Mouse (Mus musculus): Measurements from ENCODE around the gene Wnt10a. TPM values are rescaled to one million over a fixed set of nuclear protein-coding genes. Genes with fewer than 3 reads are reported as not detected.

The Wnt10a gene
- total RNA-seq, 1 experiment from 2014 or later, result not detected

- peak; percentile 70; the same call in 1 of the 2 replicates for ATAC-seq (replicated peaks; ENCODE audit: insufficient number of reproducible peaks, low FRiP score, low TSS enrichment, poor library complexity, severe bottlenecking)
Observed at GRCm38 (mm10) chr1:74782045-74782444, 9.3 kb upstream of the Wnt10a start.

DNA sequence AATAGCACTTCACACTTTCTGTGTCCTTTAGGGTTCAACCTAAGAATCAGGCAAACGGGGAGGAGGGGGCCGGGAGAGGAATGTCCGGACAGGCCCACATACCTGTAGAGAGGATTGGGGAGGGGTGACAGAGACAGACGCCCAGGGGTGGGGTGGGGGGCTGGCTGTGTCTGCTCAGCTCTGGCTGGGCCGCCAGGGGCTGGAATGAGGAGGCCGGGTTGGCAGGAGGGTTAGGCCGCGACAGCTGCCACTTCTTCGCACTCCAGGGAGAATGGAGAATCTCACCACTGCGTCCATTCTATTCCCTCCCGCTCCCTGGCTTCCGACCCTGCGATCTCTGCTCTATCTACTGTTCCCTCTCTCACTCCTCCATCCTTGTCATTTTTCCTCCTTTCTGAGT is 7.8 kb upstream of the Wnt10a start:
- ATAC-seq (replicated peaks; ENCODE audit: insufficient number of reproducible peaks, low FRiP score, low TSS enrichment, poor library complexity, severe bottlenecking), result no peak

GRCm38 (mm10) chr1:74784041-74784759 is 7.1 kb upstream of the Wnt10a start:
- 0 out of 2 replicates have a peak, but pooled peaks have one; percentile 46 for ATAC-seq (replicated peaks; ENCODE audit: insufficient number of reproducible peaks, low FRiP score, low TSS enrichment, poor library complexity, severe bottlenecking)

GRCm38 (mm10) chr1:74787846-74788245 is 3.5 kb upstream of the Wnt10a start:
- ATAC-seq (replicated peaks; ENCODE audit: insufficient number of reproducible peaks, low FRiP score, low TSS enrichment, poor library complexity, severe bottlenecking), result peak; percentile 53

DNA sequence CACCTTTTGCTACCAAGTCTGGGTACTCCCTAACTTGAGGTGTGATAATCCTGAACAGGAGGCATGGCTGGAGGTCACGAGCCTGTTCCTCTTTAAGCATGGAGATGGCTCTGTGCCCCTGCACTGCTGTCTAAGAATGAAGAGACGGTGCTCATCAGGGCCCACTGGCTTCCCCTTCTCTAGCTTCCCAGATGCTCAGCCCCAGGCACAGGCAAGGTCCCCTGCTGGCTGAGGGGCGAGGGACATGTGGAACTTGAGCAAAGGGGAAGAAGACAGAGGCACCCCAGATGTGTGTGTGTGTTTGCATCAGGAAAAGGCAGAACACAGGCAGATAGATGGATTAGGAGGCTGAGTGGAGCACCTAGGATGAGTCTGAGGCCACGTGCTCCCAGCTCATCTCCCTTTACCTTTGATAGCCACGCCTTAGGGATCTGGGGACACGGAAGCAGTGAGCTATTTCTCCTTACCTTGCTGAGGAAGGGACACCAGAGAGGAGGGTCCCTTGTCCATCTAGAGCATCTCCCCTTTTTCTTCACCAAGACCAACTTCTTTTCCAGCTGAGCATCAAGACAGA is 2.6 kb upstream of the Wnt10a start:
- no peak for ATAC-seq (replicated peaks; ENCODE audit: insufficient number of reproducible peaks, low FRiP score, low TSS enrichment, poor library complexity, severe bottlenecking)

- ATAC-seq (replicated peaks; ENCODE audit: insufficient number of reproducible peaks, low FRiP score, low TSS enrichment, poor library complexity, severe bottlenecking), result no peak
Observed at GRCm38 (mm10) chr1:74790095-74790494, 1.2 kb upstream of the Wnt10a start.

GRCm38 (mm10) chr1:74792831-74793660 is 1.7 kb downstream of the Wnt10a start:
- no peak for ATAC-seq (replicated peaks; ENCODE audit: insufficient number of reproducible peaks, low FRiP score, low TSS enrichment, poor library complexity, severe bottlenecking)

GRCm38 (mm10) chr1:74794487-74795144 is 3.3 kb downstream of the Wnt10a start:
- no peak for ATAC-seq (replicated peaks; ENCODE audit: insufficient number of reproducible peaks, low FRiP score, low TSS enrichment, poor library complexity, severe bottlenecking)

DNA sequence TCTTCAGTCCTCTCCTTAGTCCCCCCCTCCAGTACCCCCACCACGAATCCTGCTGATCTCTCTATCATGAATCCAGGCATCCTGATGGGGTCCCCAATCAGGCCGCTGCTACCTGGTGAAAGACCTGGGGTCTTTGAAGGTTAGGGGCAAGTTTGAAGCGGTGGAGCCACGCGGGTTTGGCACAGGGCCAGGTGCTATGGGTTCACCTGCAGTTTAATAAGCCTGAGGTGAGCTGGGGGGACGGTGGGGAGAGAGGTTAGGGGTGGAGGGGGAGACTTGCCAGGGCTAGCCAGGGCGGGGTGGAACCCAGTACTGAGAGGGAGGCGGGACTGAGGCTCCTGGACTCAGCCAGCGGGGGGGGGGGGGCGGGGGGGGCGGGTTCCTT is 3.8 kb downstream of the Wnt10a start:
- no peak for ATAC-seq (replicated peaks; ENCODE audit: insufficient number of reproducible peaks, low FRiP score, low TSS enrichment, poor library complexity, severe bottlenecking)

DNA sequence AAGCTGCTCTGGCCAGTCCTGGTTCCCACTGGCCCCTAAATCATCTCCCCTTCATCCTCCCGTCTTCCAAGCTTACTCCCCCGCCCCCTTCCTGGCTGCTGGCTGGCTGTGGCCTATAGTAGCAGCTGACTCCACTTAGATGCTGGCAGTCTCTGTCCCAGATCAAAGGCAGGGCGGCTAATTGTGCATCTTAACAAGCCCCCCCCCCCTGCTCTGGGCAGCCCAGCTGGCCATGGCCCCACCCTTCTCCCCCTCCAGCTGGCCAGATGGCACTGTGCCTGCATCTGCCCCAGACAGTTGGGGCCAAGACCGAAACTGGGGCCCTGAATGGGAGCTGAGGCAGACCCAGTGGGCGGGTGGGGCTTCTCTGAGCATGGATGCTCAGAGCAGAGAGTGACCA is 6.1 kb downstream of the Wnt10a start:
- no peak for ATAC-seq (replicated peaks; ENCODE audit: insufficient number of reproducible peaks, low FRiP score, low TSS enrichment, poor library complexity, severe bottlenecking)

DNA sequence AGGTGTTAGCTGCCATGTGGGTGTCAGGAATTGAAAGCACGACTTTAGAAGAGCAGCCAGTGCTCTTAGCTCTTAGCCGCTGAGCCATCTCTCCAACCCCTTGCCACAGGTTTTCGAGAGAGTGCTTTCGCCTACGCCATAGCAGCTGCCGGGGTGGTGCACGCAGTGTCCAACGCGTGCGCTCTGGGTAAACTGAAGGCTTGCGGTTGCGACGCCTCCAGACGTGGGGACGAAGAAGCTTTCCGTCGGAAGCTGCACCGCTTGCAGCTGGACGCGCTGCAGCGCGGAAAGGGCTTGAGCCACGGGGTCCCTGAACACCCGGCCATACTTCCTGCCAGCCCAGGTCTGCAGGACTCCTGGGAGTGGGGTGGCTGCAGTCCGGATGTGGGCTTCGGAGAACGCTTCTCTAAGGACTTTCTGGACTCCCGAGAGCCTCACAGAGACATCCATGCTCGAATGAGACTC is 9.1 kb downstream of the Wnt10a start:
- ATAC-seq (replicated peaks; ENCODE audit: insufficient number of reproducible peaks, low FRiP score, low TSS enrichment, poor library complexity, severe bottlenecking), result no peak

- ATAC-seq (replicated peaks; ENCODE audit: insufficient number of reproducible peaks, low FRiP score, low TSS enrichment, poor library complexity, severe bottlenecking), result no peak
Observed at GRCm38 (mm10) chr1:74801631-74802140, 10.4 kb downstream of the Wnt10a start.

DNA sequence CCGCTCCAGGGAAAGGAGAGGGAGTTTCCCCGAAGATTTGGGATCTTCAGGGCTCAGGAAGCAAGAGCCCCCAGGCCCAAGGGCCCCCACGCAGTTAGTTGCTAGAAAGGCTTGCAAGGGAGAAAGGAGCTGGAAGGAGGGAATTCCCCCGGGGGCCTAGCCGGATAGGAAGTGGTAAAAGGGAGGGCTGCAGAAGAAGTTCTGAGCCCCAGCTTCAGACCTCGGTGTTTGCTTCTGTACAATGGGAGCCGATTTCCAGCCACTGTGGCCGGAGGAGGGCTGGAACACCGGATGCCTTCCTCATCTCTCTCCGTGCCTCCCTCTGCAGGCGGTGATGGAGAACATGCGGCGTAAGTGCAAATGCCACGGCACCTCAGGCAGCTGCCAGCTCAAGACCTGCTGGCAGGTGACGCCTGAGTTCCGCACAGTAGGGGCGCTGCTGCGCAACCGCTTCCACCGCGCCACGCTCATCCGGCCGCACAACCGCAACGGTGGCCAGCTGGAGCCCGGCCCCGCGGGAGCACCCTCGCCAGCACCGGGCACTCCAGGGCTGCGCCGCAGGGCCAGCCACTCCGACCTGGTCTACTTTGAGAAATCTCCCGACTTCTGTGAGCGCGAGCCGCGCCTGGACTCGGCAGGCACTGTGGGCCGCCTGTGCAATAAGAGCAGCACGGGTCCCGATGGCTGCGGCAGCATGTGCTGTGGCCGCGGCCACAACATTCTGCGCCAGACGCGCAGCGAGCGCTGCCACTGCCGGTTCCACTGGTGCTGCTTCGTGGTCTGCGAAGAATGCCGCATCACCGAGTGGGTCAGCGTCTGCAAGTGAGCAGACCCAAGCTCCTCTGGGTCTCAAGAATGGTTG is 11.7 kb downstream of the Wnt10a start:
- no peak; the same call in 1 of the 2 replicates for ATAC-seq (replicated peaks; ENCODE audit: insufficient number of reproducible peaks, low FRiP score, low TSS enrichment, poor library complexity, severe bottlenecking)

DNA sequence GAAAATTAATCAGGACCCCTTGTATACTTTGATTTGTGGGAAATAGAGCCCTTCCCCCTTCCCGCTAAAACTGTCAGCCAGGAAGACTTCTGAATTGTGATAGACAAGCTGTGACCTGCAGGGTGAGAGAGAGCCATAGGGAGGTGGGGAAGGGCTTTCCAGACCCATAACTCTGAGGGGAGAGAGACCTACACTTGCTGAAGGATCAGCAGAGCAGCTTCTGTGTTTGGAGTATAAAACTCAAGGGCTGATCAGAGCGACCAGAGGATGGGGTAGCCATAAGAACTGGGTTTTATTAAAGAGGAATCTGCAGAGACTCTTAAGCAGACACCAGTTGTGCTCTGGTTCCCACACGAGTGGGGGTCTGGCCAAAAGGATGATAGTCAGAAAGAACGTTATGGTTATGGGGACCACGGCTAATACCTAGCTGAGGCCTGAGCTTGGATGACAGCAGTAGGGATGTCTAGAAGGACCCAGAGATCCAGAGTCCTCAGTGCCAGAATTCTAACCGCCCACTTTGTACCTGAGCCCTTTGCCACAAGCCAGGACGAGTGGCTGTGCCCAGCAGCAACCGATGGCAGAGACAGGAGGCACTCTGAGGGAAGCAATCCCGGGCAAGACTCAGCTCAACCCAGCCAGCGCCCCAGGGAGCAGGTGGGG is 13.0 kb downstream of the Wnt10a start:
- no peak for ATAC-seq (replicated peaks; ENCODE audit: insufficient number of reproducible peaks, low FRiP score, low TSS enrichment, poor library complexity, severe bottlenecking)

- no peak for ATAC-seq (replicated peaks; ENCODE audit: insufficient number of reproducible peaks, low FRiP score, low TSS enrichment, poor library complexity, severe bottlenecking)
Observed at GRCm38 (mm10) chr1:74805340-74805835, 14.1 kb downstream of the Wnt10a start.

GRCm38 (mm10) chr1:74805843-74806242 is 14.5 kb downstream of the Wnt10a start:
- no peak for ATAC-seq (replicated peaks; ENCODE audit: insufficient number of reproducible peaks, low FRiP score, low TSS enrichment, poor library complexity, severe bottlenecking)

Measured in monocyte, adult 5-6 weeks (primary cell).